ENCODE assay signal across 8 mouse cellular contexts in the genomic region with DNA sequence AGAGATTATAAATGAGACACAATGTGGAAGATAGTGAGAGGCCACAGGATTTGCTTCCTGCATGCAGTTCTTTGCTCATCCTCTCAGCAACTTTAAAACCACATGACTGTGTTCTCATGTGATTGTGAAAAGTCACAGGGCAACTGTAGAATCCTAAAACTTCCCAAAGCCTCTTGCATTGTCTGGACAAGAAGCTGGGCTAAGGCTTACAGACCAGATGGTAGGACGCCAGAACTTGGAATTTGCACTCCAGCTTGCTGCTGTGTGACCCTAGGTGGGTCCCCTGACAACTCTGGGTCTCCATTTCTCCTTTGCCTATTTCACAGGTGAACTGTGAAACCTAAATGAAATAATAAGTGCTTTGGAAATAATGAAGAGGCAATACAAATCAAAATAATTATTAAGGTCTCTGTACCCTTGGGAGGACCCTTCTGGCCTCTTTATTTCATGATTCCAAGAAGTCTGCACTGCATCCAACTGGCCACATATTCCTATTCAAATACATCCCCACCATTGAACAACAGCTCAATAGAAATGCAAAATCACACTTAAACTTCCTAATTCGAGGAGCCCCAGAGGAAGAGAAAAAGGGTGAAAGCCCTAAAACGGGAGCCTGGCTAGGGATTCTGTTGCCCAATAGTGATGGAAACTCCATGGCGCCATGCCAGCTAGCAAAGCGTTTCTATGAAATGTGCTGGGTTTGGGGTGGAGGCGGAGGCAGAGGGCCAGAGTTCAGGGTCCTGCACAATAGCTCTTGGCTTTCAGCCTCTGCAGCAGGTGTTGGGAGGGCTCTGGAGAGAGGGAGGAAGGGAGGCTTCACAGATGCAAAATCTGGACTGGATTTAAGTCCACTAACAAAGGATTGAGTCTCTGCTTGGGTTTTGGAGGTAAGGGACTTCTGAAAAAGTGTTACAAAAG.
DNase-seq lines count a peak whose midpoint lies in the region; ATAC-seq and TF ChIP-seq lines count a peak whose summit lies in the region.

No protein-coding gene starts in this region.

- ATAC-seq in forebrain, embryonic 13.5 days: peak; percentile 95
- peak; percentile 93 for ATAC-seq in lung, embryonic 16.5 days (ENCODE audit: low read depth)

- H3K4me2 ChIP-seq in forebrain, embryonic 13.5 days: peak overlapping the region; percentile 8; the same call in 1 of the 2 replicates
- no peak overlapping the region for H3K4me2 ChIP-seq in lung, embryonic 16.5 days (ENCODE audit: low read depth, low read length)

- 4% methylated on average over 6 of the region's 6 CpGs for WGBS in forebrain, embryonic 13.5 days
- WGBS in hindbrain, embryonic 10.5 days: 26% methylated on average over 6 of the region's 6 CpGs
- WGBS in lung, embryonic 16.5 days: 31% methylated on average over 6 of the region's 6 CpGs

- peak; percentile 66 for DNase-seq in ES-CJ7 (ENCODE audit: low read depth, low spot score)
- DNase-seq in adrenal gland, postnatal 4 days (ENCODE audit: low spot score in 2 of 2): peak; percentile 20 to 33
- DNase-seq in hindbrain, embryonic 10.5 days (ENCODE audit: low spot score): peak; percentile 42
- DNase-seq in layer of hippocampus, adult 2 months (ENCODE audit: low spot score in 2 of 2): peak; percentile 53 to 55
- DNase-seq in right cerebral cortex, adult 2 months (ENCODE audit: low spot score in 2 of 2): peak; percentile 42 to 53
- DNase-seq in B cell, adult 2 months: no peak

- H3K9ac ChIP-seq in forebrain, embryonic 13.5 days: no peak overlapping the region
- no peak overlapping the region for H3K9ac ChIP-seq in lung, embryonic 16.5 days (ENCODE audit: low read length)

- peak overlapping the region; percentile 82 for H3K27ac ChIP-seq in forebrain, embryonic 13.5 days
- H3K27ac ChIP-seq in hindbrain, embryonic 10.5 days: peak overlapping the region; percentile 40
- H3K27ac ChIP-seq in layer of hippocampus, adult 2 months: peak overlapping the region; percentile 11
- H3K27ac ChIP-seq in lung, embryonic 16.5 days (ENCODE audit: low read length): no peak overlapping the region

- no peak overlapping the region for H3K4me3 ChIP-seq in forebrain, embryonic 13.5 days
- no peak overlapping the region for H3K4me3 ChIP-seq in hindbrain, embryonic 10.5 days
- no peak overlapping the region for H3K4me3 ChIP-seq in layer of hippocampus, adult 2 months
- H3K4me3 ChIP-seq in lung, embryonic 16.5 days (ENCODE audit: low read length): no peak overlapping the region

- H3K4me1 ChIP-seq in forebrain, embryonic 13.5 days: peaks cover 64% of the 10 kb centered on the region
- H3K4me1 ChIP-seq in hindbrain, embryonic 10.5 days (replicated peaks): peaks cover 31% of the 10 kb centered on the region
- H3K4me1 ChIP-seq in lung, embryonic 16.5 days (replicated peaks; ENCODE audit: control insufficient read depth, insufficient read depth, low read length): peaks cover 3% of the 10 kb centered on the region; the same call in 1 of the 2 replicates

- no peaks in the 10 kb centered on the region for H3K27me3 ChIP-seq in forebrain, embryonic 13.5 days
- H3K27me3 ChIP-seq in hindbrain, embryonic 10.5 days (ENCODE audit: insufficient read depth, poor library complexity, severe bottlenecking): no peaks in the 10 kb centered on the region
- H3K27me3 ChIP-seq in lung, embryonic 16.5 days (ENCODE audit: control insufficient read depth, insufficient read depth, low read depth, low read length): no peaks in the 10 kb centered on the region

- H3K9me3 ChIP-seq in forebrain, embryonic 13.5 days (replicated peaks): no peaks in the 10 kb centered on the region
- no peaks in the 10 kb centered on the region for H3K9me3 ChIP-seq in hindbrain, embryonic 10.5 days
- H3K9me3 ChIP-seq in lung, embryonic 16.5 days (ENCODE audit: control insufficient read depth, low read length): no peaks in the 10 kb centered on the region

- H3K36me3 ChIP-seq in forebrain, embryonic 13.5 days (ENCODE audit: poor library complexity, severe bottlenecking): peaks cover 37% of the 10 kb centered on the region
- H3K36me3 ChIP-seq in hindbrain, embryonic 10.5 days: peaks cover 41% of the 10 kb centered on the region
- H3K36me3 ChIP-seq in lung, embryonic 16.5 days (ENCODE audit: control insufficient read depth, insufficient read depth, low read length): 0 out of 2 replicates have a peak, but pooled peaks cover 2% of the 10 kb centered on the region

- no peak for TF ChIP-seq CTCF in layer of hippocampus, adult 2 months (conservative IDR thresholded peaks at IDR 0.05)

Comparison
In these comparisons a context has a peak if more than half of its experiments do, and no peak if none do; other contexts are left out.
1. DNase-seq: peak in ES-CJ7 (single experiment), adrenal gland, postnatal 4 days (2 of 2), hindbrain, embryonic 10.5 days (single experiment), layer of hippocampus, adult 2 months (2 of 2) and right cerebral cortex, adult 2 months (2 of 2); none in B cell, adult 2 months (0 of 2).